14 mouse cellular contexts compared by ENCODE assay signal in the genomic region with DNA sequence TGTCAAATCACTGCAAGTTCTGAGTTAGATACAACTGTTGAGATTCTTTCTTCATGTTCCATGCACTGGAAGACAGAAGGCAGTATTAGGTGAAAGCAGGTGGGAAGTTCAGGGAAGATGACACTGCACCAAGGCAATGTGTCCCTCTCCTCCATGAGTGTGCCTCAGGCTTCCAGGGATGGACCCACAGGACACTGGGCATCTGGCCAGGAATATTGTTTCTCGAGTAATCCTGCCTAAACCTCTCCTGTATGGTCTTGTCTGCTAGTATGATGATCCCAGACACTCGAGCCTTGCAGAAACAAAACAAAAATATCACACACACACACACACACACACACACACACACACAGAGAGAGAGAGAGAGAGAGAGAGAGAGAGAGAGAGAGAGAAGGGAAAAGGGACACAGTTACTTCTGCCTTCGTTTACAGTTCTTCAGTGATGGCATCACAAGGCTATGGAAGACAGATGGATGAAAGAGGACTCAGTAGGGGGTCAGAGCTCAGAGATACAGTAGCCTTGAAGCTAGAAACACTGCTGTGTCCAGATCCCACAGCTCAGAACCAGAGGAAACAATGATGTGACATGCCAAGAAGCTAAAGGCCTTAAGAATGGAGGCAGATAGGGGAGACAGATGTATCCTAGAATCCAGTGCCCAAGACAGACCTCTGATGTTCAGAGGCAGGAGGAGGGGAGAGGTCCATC.
"Had no signal": no experiment of that assay in that cellular context is flagged by ENCODE, and none has a peak within 500 bp of the region (broad histone marks: within the 10 kb centered on the region; RNA-seq: fewer than 3 reads in every experiment).

No protein-coding gene starts in this region.

- DNase-seq: kidney, postnatal 14 days; left cerebral cortex, postnatal 4 days; lung, adult 2 months; lung, postnatal 36 days; right cerebral cortex, postnatal 4 days; spleen, adult 18-20 months; thymus, adult 2 months; thymus, postnatal 25 days had no signal

- H3K27ac ChIP-seq: kidney, embryonic 15.5 days; limb, embryonic 13.5 days; liver, embryonic 15.5 days; midbrain, embryonic 13.5 days; stomach, embryonic 15.5 days had no signal

- H3K4me2 ChIP-seq: kidney, embryonic 15.5 days; limb, embryonic 13.5 days; liver, embryonic 15.5 days; midbrain, embryonic 13.5 days; stomach, embryonic 15.5 days had no signal

- H3K9ac ChIP-seq: kidney, embryonic 15.5 days; limb, embryonic 13.5 days; liver, embryonic 15.5 days; midbrain, embryonic 13.5 days; stomach, embryonic 15.5 days had no signal

- ATAC-seq: lung, postnatal 0 days; midbrain, embryonic 13.5 days had no signal

- H3K36me3 ChIP-seq: kidney, embryonic 15.5 days; limb, embryonic 13.5 days; liver, embryonic 15.5 days; midbrain, embryonic 13.5 days; stomach, embryonic 15.5 days had no signal

- H3K27me3 ChIP-seq: kidney, embryonic 15.5 days; limb, embryonic 13.5 days; liver, embryonic 15.5 days; midbrain, embryonic 13.5 days; stomach, embryonic 15.5 days had no signal

- H3K9me3 ChIP-seq: kidney, embryonic 15.5 days; limb, embryonic 13.5 days; liver, embryonic 15.5 days; midbrain, embryonic 13.5 days; stomach, embryonic 15.5 days had no signal

- H3K4me3 ChIP-seq: kidney, embryonic 15.5 days; limb, embryonic 13.5 days; liver, embryonic 15.5 days; midbrain, embryonic 13.5 days; stomach, embryonic 15.5 days had no signal

- H3K4me1 ChIP-seq: liver, embryonic 15.5 days had no signal
